Comparison of ENCODE assay signal across 8 mouse cellular contexts in the genomic region with DNA sequence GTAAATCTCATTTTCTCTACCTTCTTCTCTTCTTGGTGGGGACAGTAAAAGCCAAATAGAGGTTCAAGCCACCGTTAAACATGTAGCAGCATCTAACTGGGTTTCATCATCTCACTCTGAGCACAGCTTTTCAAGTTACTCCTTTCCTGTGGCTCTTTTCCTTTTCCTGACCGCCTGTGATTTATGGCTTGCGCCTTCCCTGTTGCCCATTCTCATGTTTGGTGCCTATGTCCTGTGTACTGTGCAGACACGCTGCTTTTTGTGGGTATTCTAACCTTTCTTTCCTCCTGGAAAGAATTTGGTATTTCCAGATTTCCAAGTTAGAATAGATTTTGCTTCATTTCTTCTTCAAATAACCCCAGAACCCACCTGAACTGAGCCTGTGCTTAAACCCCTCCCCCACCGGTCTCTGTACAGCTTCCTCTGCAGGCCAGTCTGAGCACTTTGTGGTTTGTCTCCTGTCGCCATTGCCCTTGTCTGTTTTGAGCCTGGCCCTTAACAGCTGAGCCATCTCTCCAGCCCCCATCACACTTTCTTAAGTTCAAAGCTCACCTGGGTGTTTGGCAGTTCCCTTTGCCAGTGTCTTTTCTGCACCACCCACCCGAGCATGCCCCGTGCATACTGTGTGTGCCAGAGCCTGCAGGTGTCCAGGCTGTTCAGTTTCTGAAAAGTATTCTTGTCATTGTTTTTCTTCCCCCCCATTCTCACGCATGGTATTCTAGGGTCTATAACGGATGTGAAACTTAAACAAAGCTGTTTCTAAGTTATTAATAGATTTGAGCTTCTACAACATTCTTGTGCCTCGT.
DNase-seq lines count a peak whose midpoint lies in the region; ATAC-seq and TF ChIP-seq lines count a peak whose summit lies in the region.

No protein-coding gene starts in this region.

- no peaks in the 10 kb centered on the region for H3K9me3 ChIP-seq in heart, embryonic 12.5 days (replicated peaks)
- no peaks in the 10 kb centered on the region for H3K9me3 ChIP-seq in hindbrain, postnatal 0 days (ENCODE audit: low read length)

- no peak for DNase-seq in heart, postnatal 4 days
- DNase-seq in cerebellum, adult 8-10 months = peak; percentile 50
- DNase-seq in hindbrain, postnatal 0 days (ENCODE audit: low spot score) = no peak
- peak; percentile 12 to 28 for DNase-seq in lung, postnatal 4 days
- DNase-seq in thymus, postnatal 10 days (ENCODE audit: low spot score in 2 of 2) = peak; percentile 10 to 14
- no peak for DNase-seq in layer of hippocampus, postnatal 14 days (ENCODE audit: low spot score in 2 of 2)
- no peak for DNase-seq in right cerebral cortex, postnatal 36 days (ENCODE audit: low spot score in 2 of 2)

- no peaks in the 10 kb centered on the region for H3K36me3 ChIP-seq in heart, embryonic 12.5 days
- H3K36me3 ChIP-seq in hindbrain, postnatal 0 days (ENCODE audit: insufficient read depth, low read length) = no peaks in the 10 kb centered on the region

- TF ChIP-seq CTCF in hindbrain, postnatal 0 days (IDR thresholded peaks at IDR 0.05; ENCODE audit: low read depth) = no peak

- peak; percentile 22; the same call in 1 of the 2 replicates for ATAC-seq in heart, embryonic 12.5 days (ENCODE audit: insufficient number of reproducible peaks, low FRiP score)
- no peak for ATAC-seq in hindbrain, postnatal 0 days

- no peak overlapping the region for H3K4me3 ChIP-seq in heart, embryonic 12.5 days
- H3K4me3 ChIP-seq in hindbrain, postnatal 0 days (ENCODE audit: low read length) = no peak overlapping the region

- H3K4me1 ChIP-seq in heart, embryonic 12.5 days (replicated peaks) = peaks cover 51% of the 10 kb centered on the region
- peaks cover 27% of the 10 kb centered on the region for H3K4me1 ChIP-seq in hindbrain, postnatal 0 days (ENCODE audit: insufficient read depth, low read length)

- H3K4me2 ChIP-seq in heart, embryonic 12.5 days = peak overlapping the region; percentile 38
- H3K4me2 ChIP-seq in hindbrain, postnatal 0 days (ENCODE audit: low read depth, low read length) = no peak overlapping the region

- H3K27ac ChIP-seq in heart, embryonic 12.5 days (ENCODE audit: poor library complexity, severe bottlenecking) = peak overlapping the region; percentile 39; the same call in 1 of the 2 replicates
- H3K27ac ChIP-seq in hindbrain, postnatal 0 days = peak overlapping the region; percentile 79

- no peaks in the 10 kb centered on the region for H3K27me3 ChIP-seq in heart, embryonic 12.5 days (replicated peaks)
- H3K27me3 ChIP-seq in hindbrain, postnatal 0 days (ENCODE audit: insufficient read depth, low read length) = no peaks in the 10 kb centered on the region

- no peak overlapping the region for H3K9ac ChIP-seq in heart, embryonic 12.5 days
- no peak overlapping the region for H3K9ac ChIP-seq in hindbrain, postnatal 0 days (replicated peaks; ENCODE audit: low read length)

- WGBS in heart, embryonic 12.5 days = 44% methylated on average over 11 of the region's 11 CpGs
- WGBS in hindbrain, postnatal 0 days = 72% methylated on average over 11 of the region's 11 CpGs

Comparison
In these comparisons a context has a peak if more than half of its experiments do, and no peak if none do; other contexts are left out.
1. DNase-seq: peak in cerebellum, adult 8-10 months (single experiment), lung, postnatal 4 days (2 of 2) and thymus, postnatal 10 days (2 of 2); none in heart, postnatal 4 days (single experiment), hindbrain, postnatal 0 days (single experiment), layer of hippocampus, postnatal 14 days (0 of 2) and right cerebral cortex, postnatal 36 days (0 of 2).